Mouse (Mus musculus) adrenal gland, postnatal 4 days (tissue): ENCODE data around the gene Prr12. TPM values are rescaled to one million over a fixed set of nuclear protein-coding genes. Genes with fewer than 3 reads are reported as not detected.
"Not testable (repeated sequence)": the region's sequence is repeated elsewhere in the genome, so short reads cannot be mapped to it uniquely, and the experiment has no call there.

ENCODE experiments used
- DNase-seq, 2 experiments: peaks; one replicate each; pipeline ENCODE4 v3.0.0; 2021 to 2022; ENCODE audit warnings: low spot score in 2 of 2, mixed read lengths in 2 of 2
- total RNA-seq, 2 experiments: library from RNA; stranded (reverse); gene quantifications; 2 replicates each; pipeline ENCODE4 v1.2.3; 2021

The Prr12 gene
- total RNA-seq, 2 experiments from 2014 or later, result 76.4 to 85.1 TPM

DNA sequence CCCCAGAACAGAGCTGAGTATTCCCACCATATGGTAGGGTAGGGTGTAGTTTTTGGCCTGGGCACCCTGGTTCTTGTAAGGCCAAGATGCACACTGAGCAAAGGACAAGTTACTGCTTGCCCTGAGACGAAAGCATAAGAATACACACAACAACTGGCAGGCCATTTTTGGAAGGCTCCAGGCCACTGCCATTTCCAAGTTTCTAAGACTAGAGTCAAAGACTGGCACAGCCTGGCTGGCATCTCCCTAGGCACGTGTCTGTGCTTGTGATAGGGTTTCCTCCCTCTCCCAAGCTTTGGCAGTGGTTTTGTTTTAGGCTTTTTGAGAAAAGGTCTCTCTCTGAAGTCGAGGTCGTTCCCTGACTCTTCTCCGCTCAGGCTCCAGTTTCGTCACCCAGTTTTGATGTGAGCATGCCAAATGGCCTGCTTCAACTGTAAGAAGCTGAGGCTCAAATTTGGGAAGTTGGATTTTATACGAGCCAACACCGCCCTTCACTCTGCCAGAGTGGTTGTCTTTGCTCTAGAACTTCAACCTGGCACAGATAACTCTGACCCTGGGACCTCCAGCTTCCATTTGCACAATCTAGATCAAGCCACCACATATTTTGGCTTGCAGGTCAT is 27.0 kb downstream of the Prr12 start:
- no peak for DNase-seq

DNA sequence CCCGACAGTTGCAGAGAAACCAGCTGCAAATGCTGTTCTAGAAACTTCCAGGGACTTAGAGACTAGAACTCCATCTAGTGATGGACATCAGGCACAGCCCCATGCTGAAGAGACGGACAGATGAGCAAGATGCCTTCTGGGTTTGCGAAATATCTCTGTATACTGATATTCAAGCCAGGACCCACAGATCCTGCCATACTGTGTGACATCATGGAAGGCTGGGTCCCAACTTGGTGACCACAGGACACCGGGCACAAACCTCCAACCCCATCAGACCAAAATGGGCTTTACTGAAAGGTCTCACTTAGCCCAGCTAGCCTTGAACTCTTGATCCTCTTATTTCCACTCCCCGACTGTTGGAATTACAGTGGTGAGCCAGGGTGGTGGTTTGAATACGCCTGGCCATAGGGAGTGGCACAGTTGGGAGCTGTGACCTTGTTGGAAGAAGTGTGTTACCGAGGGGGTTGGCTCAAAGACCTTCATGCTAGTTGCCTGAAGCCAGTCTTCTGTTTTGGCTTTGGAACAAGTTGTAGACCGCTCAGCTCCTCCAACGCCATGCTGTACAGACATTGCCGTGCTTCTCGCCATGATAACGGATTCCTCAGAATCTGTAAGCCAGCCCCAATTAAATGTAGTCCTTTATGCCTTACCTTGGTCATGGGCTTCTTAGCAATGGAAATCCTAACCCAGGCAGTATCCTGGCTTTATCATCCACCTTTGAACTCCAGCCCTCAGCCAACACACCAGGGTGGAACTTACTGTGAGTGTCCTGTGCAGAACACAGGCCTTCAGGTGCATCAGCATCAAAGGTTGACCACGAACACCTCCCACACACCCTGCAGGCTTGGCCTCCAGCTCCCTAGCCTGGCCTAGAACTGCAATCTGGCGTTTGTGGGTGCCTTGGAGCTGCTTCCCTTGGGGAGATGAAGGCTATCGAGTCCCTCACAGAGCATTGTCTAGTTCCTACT is 28.1 kb downstream of the Prr12 start:
- no peak for DNase-seq

DNA sequence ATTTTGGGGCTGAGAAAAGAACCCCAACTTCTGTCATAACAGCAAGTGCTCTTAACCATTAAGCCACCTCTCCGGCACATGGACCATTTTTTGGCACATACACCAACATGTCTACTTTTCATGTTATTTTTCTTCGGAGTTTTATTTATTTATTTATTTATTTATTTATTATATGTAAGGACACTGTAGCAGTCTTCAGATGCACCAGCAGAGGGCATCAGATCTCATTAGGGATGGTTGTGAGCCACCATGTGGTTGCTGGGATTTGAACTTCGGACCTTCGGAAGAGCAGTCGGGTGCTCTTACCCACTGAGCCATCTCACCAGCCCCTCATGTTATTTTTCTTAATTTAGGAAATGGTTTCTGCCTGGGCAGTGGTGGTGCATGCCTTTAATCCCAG is 29.0 kb downstream of the Prr12 start:
- DNase-seq, result not testable (repeated sequence)

DNA sequence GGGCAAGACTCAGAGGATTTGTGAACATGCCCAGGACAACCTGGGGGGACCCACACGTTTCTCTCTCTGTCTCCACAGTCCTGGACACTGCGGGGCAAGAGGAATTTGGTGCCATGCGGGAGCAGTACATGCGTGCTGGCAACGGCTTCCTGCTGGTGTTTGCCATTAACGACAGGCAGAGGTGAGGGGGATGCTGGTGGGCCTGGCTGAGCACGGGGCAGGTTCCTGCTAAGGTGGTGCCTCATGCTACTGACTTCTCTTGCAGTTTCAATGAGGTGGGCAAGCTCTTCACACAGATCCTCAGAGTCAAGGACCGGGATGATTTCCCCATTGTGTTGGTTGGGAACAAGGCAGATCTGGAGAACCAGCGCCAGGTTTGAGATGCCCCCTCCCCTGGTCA is 32.5 kb downstream of the Prr12 start:
- no peak for DNase-seq

DNA sequence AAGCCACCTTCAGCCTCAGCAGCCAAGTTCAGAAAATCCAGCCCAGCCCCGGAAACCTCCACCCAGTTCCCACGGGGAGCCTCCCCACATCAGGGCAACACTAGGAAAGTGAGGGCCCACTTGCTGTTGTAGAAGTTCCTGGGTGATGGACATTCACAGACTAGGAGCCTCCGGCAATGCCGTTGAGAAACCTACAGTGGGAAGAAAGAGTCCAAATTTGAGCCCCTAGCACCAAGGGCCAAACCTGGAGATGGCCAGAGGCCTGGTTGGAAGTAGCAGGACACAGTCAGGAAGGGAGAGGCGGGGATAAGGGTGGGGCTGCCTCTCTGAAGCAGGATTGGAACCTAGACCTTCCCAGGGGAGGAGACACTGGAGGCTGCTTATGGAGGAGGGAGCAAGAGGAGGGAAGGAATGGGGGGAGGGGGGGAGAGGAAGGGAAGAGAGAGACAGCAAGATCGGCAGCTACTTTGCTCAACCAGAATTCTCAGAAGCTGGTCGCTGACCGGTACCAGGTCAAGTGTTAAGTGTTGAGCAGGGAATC is 33.6 kb downstream of the Prr12 start:
- DNase-seq, result no peak

GRCm38 (mm10) chr7:45017242-45018061 is 35.2 kb downstream of the Prr12 start, which contains the start of gene Rras:
Gene Rras, plus strand, starts transcription at chr7:45017961.
- DNase-seq, result peak; percentile 59 to 80

DNA sequence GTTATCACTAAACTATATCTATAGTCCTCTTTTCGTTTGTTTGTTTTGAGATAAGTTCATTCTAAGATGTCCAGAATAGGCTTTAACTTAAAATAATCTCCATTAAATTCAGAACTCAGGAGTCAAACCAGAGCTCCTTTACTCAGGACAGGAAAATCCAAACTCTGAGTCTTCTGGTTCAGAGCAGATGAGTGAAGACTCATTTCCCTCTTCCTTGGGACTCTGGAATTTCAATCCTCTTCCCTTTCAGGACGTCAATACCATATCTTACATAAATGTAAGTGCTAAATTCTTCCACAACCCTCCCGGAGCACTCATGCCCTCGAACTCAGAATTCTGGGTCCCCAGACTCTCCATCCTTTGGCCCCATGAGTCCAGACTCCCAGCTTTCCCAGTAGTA is 35.9 kb downstream of the Prr12 start:
- no peak for DNase-seq

GRCm38 (mm10) chr7:45015957-45016612 is 36.6 kb downstream of the Prr12 start, which contains the start of gene Scaf1:
Gene Scaf1, minus strand, starts transcription at chr7:45016363.
- peak; percentile 92 to 96 for DNase-seq

DNA sequence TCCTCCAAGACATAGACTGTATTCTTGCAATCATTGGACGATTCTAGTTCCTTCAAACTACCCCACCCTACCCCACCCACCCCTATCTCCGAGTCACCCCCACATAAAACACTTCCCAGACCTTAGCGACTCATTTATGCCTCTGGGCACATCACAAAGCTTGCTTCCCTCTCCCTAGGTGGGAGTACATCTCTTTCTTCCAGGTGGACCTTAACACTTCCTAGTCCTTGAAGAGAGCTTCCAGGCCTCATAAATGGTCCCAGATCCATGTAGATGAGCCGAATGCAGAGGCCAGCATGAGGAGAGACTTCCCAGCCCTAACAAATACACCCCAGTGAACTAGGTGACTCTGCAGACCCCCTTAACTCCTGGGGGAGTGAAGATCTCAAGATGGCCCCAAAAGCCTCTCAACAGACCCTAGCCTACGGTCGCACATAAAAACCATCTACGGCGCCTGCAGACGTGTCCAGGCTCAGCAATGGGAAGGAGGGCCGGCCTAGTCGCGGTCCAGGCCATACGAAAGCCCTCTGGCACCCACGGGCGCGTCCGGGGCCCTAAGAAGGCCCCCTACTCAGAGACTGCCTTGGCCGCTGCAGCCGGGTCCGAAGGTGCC is 37.2 kb downstream of the Prr12 start:
- DNase-seq, result no peak

- no peak for DNase-seq
Observed at GRCm38 (mm10) chr7:45014096-45014451, 38.6 kb downstream of the Prr12 start.

DNA sequence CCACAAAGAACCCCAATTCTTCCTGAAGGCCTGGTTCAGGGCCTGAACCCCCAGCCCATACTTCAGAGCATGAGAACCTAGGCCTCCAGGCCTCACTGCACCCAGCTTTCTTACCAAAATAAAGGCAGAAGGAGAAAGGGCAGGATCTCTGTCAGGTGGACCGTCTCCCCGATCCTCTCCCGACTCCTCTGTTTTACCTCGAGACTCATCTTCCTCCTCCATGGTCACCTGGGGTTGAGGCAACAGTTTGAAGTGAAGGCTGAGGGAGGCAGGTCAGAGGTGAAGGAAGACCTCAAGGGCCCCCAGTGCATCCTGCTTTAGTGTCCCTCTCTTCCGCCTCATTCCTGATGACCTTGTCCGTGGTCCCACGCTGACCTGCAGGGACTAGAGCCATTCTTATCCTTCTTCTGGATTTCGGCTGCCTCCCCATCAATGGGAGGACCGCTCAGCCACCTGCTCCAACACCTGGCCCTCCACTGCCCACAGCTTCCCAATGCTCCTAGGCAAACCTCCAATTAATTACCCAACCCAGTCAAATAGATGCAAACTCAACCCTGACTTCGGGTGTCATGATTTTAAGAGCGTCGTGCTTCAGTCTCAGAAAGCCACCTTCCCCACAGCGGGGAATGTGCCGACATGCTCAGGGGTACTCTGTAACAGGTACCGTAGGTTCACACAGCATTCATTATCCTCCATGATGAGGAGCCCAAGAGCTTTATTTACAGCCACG is 39.1 kb downstream of the Prr12 start:
- DNase-seq, result no peak

GRCm38 (mm10) chr7:45012824-45013223 is 39.9 kb downstream of the Prr12 start:
- no peak for DNase-seq

DNA sequence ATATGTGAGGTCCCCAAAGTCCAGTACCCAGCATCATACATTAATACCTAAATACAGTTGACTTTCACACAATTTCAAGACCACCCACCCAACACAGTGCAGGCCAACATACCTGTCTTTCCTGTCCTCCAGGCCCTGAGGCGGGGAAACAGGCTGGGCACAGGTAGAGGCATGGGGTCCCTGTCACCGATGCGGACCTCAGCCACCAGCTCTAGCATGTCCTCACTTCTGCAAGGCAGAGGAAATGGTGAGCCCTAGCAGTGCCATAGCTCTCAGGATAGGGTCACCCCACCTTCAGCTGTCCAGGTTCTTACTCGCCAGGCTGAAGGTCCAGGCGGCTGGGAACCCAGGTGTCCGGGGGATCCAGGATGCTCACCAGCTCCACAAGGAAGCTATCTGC is 40.7 kb downstream of the Prr12 start:
- no peak for DNase-seq

GRCm38 (mm10) chr7:45008411-45008810 is 44.3 kb downstream of the Prr12 start:
- no peak for DNase-seq

DNA sequence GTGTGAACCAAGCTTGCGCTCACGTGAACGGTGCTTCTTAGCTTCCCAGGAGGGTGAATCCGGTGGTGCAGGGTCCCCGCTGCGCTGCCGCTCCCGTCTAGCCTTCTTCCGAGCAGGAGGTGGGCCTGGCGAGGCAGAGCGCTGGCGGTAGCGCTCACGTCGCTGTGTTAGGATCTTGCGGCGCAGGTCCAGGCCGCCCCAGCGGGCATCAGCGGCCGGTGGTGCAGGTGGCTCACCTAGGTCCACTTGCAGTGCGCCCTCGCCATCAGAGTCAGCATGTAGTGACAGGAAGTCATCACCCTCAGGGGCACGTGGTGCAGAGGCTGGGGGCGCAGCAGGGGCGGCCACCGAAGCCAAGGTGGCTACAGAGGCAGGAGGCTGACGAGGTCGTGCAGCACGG is 44.8 kb downstream of the Prr12 start:
- DNase-seq, result no peak

- no peak for DNase-seq
Observed at GRCm38 (mm10) chr7:45007141-45007540, 45.5 kb downstream of the Prr12 start.

GRCm38 (mm10) chr7:45006503-45006902 is 46.2 kb downstream of the Prr12 start:
- DNase-seq, result no peak

DNA sequence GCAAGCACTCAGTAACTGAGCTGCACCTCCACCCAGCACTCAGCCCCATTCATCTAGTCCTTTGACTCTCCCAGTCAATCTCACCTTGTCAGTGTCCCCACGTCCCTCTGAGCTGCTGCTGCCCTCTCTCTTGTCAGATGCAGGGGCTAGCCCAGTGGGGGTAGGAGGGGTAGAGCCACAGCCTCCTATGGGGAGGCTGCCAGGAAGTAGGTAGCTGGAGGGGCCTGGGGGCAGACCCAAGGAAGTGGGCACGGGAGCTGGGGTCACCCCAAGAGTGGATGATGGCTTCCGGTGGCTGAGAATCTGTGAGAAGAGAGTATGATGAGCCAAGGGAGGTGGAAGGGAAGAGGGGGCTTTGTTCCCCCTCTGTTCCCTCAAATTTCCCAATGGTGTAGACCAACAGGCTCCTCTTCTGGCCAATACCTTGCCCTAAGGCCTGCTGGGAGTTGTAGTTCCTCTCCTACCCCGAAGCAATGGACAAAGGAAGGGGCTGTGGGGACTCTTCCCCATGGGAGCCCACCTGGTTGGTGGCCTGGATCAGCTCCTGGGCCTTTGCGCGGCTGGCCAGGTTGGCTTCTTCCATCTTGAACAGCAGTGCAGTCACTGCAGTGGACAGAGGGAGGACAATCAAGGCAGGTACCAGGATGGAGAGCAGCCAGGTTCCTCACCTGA is 47.2 kb downstream of the Prr12 start:
- DNase-seq, result no peak

- no peak for DNase-seq
Observed at GRCm38 (mm10) chr7:45004546-45004945, 48.1 kb downstream of the Prr12 start.
